In the genomic region with DNA sequence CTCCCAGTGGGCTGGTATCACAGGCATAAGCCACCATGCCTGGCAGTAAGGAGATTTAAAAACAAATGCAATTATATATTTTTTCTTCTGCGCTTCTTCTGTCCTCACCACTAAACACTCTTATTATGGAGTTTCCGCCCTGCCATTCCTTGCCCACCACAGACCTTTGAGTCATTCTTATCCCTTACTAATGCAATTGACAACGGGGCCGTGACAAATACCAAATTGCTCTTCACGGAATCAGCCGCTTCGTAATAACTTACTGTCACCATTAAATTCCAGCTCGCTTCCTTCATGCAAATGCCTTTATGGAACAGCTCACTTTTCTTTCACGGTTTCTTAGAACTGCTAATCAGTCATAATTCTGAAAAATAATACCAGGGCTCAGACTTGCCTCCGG, we compare ENCODE assay signal across 21 mouse cellular contexts. TPM values are rescaled to one million over a fixed set of nuclear protein-coding genes. Genes with fewer than 3 reads are reported as not detected.
A peak's percentile ranks its signal among the peaks of the same experiment; 100 is the strongest.
DNase-seq lines count a peak whose midpoint lies in the region; ATAC-seq and TF ChIP-seq lines count a peak whose summit lies in the region.
"Had no signal": no experiment of that assay in that cellular context is flagged by ENCODE, and none has a peak within 500 bp of the region (broad histone marks: within the 10 kb centered on the region; RNA-seq: fewer than 3 reads in every experiment).

No protein-coding gene starts in this region.

- TF ChIP-seq CTCF in brain, embryonic 14.5 days (IDR thresholded peaks at IDR 0.05; ENCODE audit: borderline replicate concordance, extremely low read depth, insufficient read depth, insufficient read length): no peak

- ATAC-seq in limb, embryonic 12.5 days (ENCODE audit: insufficient number of reproducible peaks, insufficient read depth, low FRiP score, low TSS enrichment, low read depth): no peak
- ATAC-seq: forebrain, embryonic 13.5 days; forebrain, postnatal 0 days; hindbrain, postnatal 0 days had no signal

- peak overlapping the region; percentile 15; the same call in 1 of the 2 replicates for H3K4me2 ChIP-seq in limb, embryonic 12.5 days
- H3K4me2 ChIP-seq in myocyte (ENCODE audit: low read depth): peak overlapping the region; percentile 72
- H3K4me2 ChIP-seq: forebrain, embryonic 13.5 days; heart, embryonic 11.5 days; heart, embryonic 15.5 days; hindbrain, embryonic 13.5 days had no signal

- H3K4me3 ChIP-seq in limb, embryonic 12.5 days (replicated peaks): no peak overlapping the region
- no peak overlapping the region for H3K4me3 ChIP-seq in limb, embryonic 10.5 days
- H3K4me3 ChIP-seq in myocyte: no peak overlapping the region
- H3K4me3 ChIP-seq: forebrain, embryonic 13.5 days; heart, adult 2 months; heart, embryonic 15.5 days; hindbrain, embryonic 13.5 days had no signal

- H3K9me3 ChIP-seq in limb, embryonic 12.5 days: no peaks in the 10 kb centered on the region
- no peaks in the 10 kb centered on the region for H3K9me3 ChIP-seq in limb, embryonic 10.5 days (replicated peaks)
- H3K9me3 ChIP-seq: forebrain, embryonic 13.5 days; heart, embryonic 15.5 days; hindbrain, embryonic 13.5 days had no signal

- no peaks in the 10 kb centered on the region for H3K79me2 ChIP-seq in myocyte (ENCODE audit: control insufficient read depth, insufficient read depth)

- no peak for DNase-seq in limb, embryonic 10.5 days (ENCODE audit: low spot score)
- DNase-seq in MN1 (ENCODE audit: low spot score): peak; percentile 67
- DNase-seq in brain, embryonic 14.5 days (ENCODE audit: low read depth): peak; percentile 50
- DNase-seq in kidney, adult 11 months: no peak
- no peak for DNase-seq in cerebellum, postnatal 25 days
- DNase-seq: adrenal gland, adult 8-10 months; adrenal gland, postnatal 36 days; cerebellum, adult 11 months; cerebellum, adult 8-10 months; cerebellum, postnatal 36 days; forebrain, postnatal 0 days; gastrocnemius, postnatal 14 days; heart, adult 2 months; heart, postnatal 14 days had no signal

- H3ac ChIP-seq in myocyte (ENCODE audit: control insufficient read depth, insufficient read length): no peak overlapping the region

- H3K9ac ChIP-seq in limb, embryonic 12.5 days (replicated peaks): no peak overlapping the region
- H3K9ac ChIP-seq: forebrain, embryonic 13.5 days; forebrain, postnatal 0 days; heart, embryonic 15.5 days; hindbrain, embryonic 13.5 days had no signal

- no peak overlapping the region for H3K27ac ChIP-seq in limb, embryonic 12.5 days
- no peak overlapping the region for H3K27ac ChIP-seq in limb, embryonic 10.5 days
- H3K27ac ChIP-seq: forebrain, embryonic 13.5 days; heart, adult 2 months; heart, embryonic 15.5 days; hindbrain, embryonic 13.5 days; hindbrain, postnatal 0 days had no signal

- TF ChIP-seq POLR2A in brain, embryonic 14.5 days (IDR thresholded peaks at IDR 0.05; ENCODE audit: borderline replicate concordance, extremely low read depth, insufficient read depth, insufficient read length, poor library complexity, severe bottlenecking): no peak
- TF ChIP-seq POLR2A in myocyte (IDR thresholded peaks at IDR 0.05; ENCODE audit: insufficient read length, low read depth): no peak

- no peaks in the 10 kb centered on the region for H3K27me3 ChIP-seq in limb, embryonic 12.5 days
- no peaks in the 10 kb centered on the region for H3K27me3 ChIP-seq in limb, embryonic 10.5 days (ENCODE audit: low read depth, poor library complexity, severe bottlenecking)
- no peaks in the 10 kb centered on the region for H3K27me3 ChIP-seq in myocyte (ENCODE audit: control insufficient read depth, insufficient read depth, insufficient read length)
- H3K27me3 ChIP-seq: forebrain, embryonic 13.5 days; heart, embryonic 15.5 days; hindbrain, embryonic 13.5 days had no signal

- 65% methylated on average over 10 of the region's 10 CpGs for WGBS in limb, embryonic 12.5 days
- 84% methylated on average over 10 of the region's 10 CpGs for WGBS in limb, embryonic 10.5 days

- H3K36me3 ChIP-seq in limb, embryonic 12.5 days: no peaks in the 10 kb centered on the region
- no peaks in the 10 kb centered on the region for H3K36me3 ChIP-seq in limb, embryonic 10.5 days
- no peaks in the 10 kb centered on the region for H3K36me3 ChIP-seq in myocyte (ENCODE audit: control insufficient read depth, insufficient read depth)
- H3K36me3 ChIP-seq: heart, embryonic 15.5 days; hindbrain, embryonic 13.5 days had no signal

- peaks cover 25% of the 10 kb centered on the region for H3K4me1 ChIP-seq in limb, embryonic 12.5 days (replicated peaks)
- peaks cover 15% of the 10 kb centered on the region; the same call in 1 of the 2 replicates for H3K4me1 ChIP-seq in limb, embryonic 10.5 days
- H3K4me1 ChIP-seq: forebrain, embryonic 13.5 days; hindbrain, embryonic 13.5 days had no signal

TF ChIP-seq in myocyte, 11 proteins besides CTCF, POLR2A, EP300 and RAD21:
- TF ChIP-seq SRF (IDR thresholded peaks at IDR 0.05; ENCODE audit: control insufficient read depth, insufficient read length, low read depth): no peak
- no peak for TF ChIP-seq MAX (IDR thresholded peaks at IDR 0.05; ENCODE audit: low read depth)
- no peak for TF ChIP-seq MYOD1 (IDR thresholded peaks at IDR 0.05; ENCODE audit: control insufficient read depth in 1 of 3, insufficient read length in 2 of 3, low read depth in 2 of 3)
- TF ChIP-seq CEBPB (IDR thresholded peaks at IDR 0.05; ENCODE audit: insufficient read depth, poor library complexity, severe bottlenecking): no peak
- TF ChIP-seq TCF3 (IDR thresholded peaks at IDR 0.05; ENCODE audit: insufficient read length, low read depth): no peak

RNA-seq across cellular contexts. Expression of a gene that starts 59.4 kb away (rescaled TPM):
- 36.4 and 39.7 TPM in 2 replicates for polyA plus RNA-seq in limb, embryonic 12.5 days (2016; fragmentation: Nextera tagmentation; extraction: Ambion mirVana)
- 28.4 and 36.1 TPM in 2 replicates for polyA plus RNA-seq in limb, embryonic 10.5 days (2016; fragmentation: Nextera tagmentation; extraction: Ambion mirVana)
- 16.9 and 18.6 TPM in 2 replicates for polyA plus RNA-seq in brain, embryonic 14.5 days (2012; rRNA removed)
- polyA plus RNA-seq in myocyte (2012; fragmentation: generic; extraction: Trizol): 12.5 TPM

Comparison
In these comparisons a context has a peak if more than half of its experiments do, and no peak if none do; other contexts are left out.
1. DNase-seq: peak in MN1 (single experiment) and brain, embryonic 14.5 days (single experiment); none in limb, embryonic 10.5 days (single experiment), kidney, adult 11 months (single experiment) and cerebellum, postnatal 25 days (0 of 2).